Mouse (Mus musculus): ENCODE results near the gene Dyrk4. TPM values are rescaled to one million over a fixed set of nuclear protein-coding genes. Genes with fewer than 3 reads are reported as not detected.

The Dyrk4 gene
- total and polyA plus RNA-seq, 2 experiments from 2014 or later: 0.08 TPM; not detected in 1

GRCm38 (mm10) chr6:126836628-126837027 is 85.0 kb downstream of the Dyrk4 start:
- no peak overlapping the region for H3K4me3 ChIP-seq (ENCODE audit: low read length)
- no peak overlapping the region for H3K9ac ChIP-seq (replicated peaks; ENCODE audit: low read length)
- no peaks in the 10 kb centered on the region for H3K27me3 ChIP-seq (ENCODE audit: insufficient read depth, low read length)
- ATAC-seq: no peak
- no peak for DNase-seq (ENCODE audit: low spot score)
- H3K4me1 ChIP-seq (ENCODE audit: insufficient read depth, low read length): no peaks in the 10 kb centered on the region
- WGBS: 91% methylated on average over 8 of the region's 8 CpGs
- TF ChIP-seq CTCF (IDR thresholded peaks at IDR 0.05; ENCODE audit: low read depth): no peak
- H3K36me3 ChIP-seq (ENCODE audit: insufficient read depth, low read length): peaks cover 98% of the 10 kb centered on the region
- H3K27ac ChIP-seq: no peak overlapping the region
- H3K4me2 ChIP-seq (ENCODE audit: low read depth, low read length): no peak overlapping the region
- no peaks in the 10 kb centered on the region for H3K9me3 ChIP-seq (ENCODE audit: low read length)

Other genes starting within 250 kb of the Dyrk4 start
- 66.4 and 67.5 TPM in 2 replicates for gene Kcna6, start 181.2 kb downstream of the Dyrk4 start, total RNA-seq (2014; rRNA removed)
- 23.6 TPM in 2 replicates for gene Kcna6, start 181.2 kb downstream of the Dyrk4 start, polyA plus RNA-seq (2015; fragmentation: Nextera tagmentation; extraction: Ambion mirVana)
- 106 and 133 TPM in 2 replicates for gene Ndufa9, start 72.7 kb downstream of the Dyrk4 start, total RNA-seq (2014; rRNA removed)
- 247 and 255 TPM in 2 replicates for gene Ndufa9, start 72.7 kb downstream of the Dyrk4 start, polyA plus RNA-seq (2015; fragmentation: Nextera tagmentation; extraction: Ambion mirVana)
- gene Akap3, start 68.7 kb downstream of the Dyrk4 start, total RNA-seq (2014; rRNA removed): 0.29 TPM in 1 of 2 replicates, not detected in the other
- gene Akap3, start 68.7 kb downstream of the Dyrk4 start, polyA plus RNA-seq (2015; fragmentation: Nextera tagmentation; extraction: Ambion mirVana): 0.10 and 0.13 TPM in 2 replicates
- 7.5 and 8.3 TPM in 2 replicates for gene Rad51ap1, start 17.7 kb upstream of the Dyrk4 start, total RNA-seq (2014; rRNA removed)
- 14.9 and 17.3 TPM in 2 replicates for gene Rad51ap1, start 17.7 kb upstream of the Dyrk4 start, polyA plus RNA-seq (2015; fragmentation: Nextera tagmentation; extraction: Ambion mirVana)
- gene D6Wsu163e, start 18.1 kb upstream of the Dyrk4 start, total RNA-seq (2014; rRNA removed): 15.0 and 15.3 TPM in 2 replicates
- 27.4 and 29.5 TPM in 2 replicates for gene D6Wsu163e, start 18.1 kb upstream of the Dyrk4 start, polyA plus RNA-seq (2015; fragmentation: Nextera tagmentation; extraction: Ambion mirVana)
- gene Fgf6, start 93.7 kb upstream of the Dyrk4 start, total RNA-seq (2014; rRNA removed): not detected in 2 replicates
- not detected in 2 replicates for gene Fgf6, start 93.7 kb upstream of the Dyrk4 start, polyA plus RNA-seq (2015; fragmentation: Nextera tagmentation; extraction: Ambion mirVana)
- 1.8 and 1.9 TPM in 2 replicates for gene Fgf23, start 151.1 kb upstream of the Dyrk4 start, total RNA-seq (2014; rRNA removed)
- 0.28 TPM in 2 replicates for gene Fgf23, start 151.1 kb upstream of the Dyrk4 start, polyA plus RNA-seq (2015; fragmentation: Nextera tagmentation; extraction: Ambion mirVana)
- 6.6 and 7.7 TPM in 2 replicates for gene Tigar, start 187.7 kb upstream of the Dyrk4 start, total RNA-seq (2014; rRNA removed)
- 4.9 and 5.2 TPM in 2 replicates for gene Tigar, start 187.7 kb upstream of the Dyrk4 start, polyA plus RNA-seq (2015; fragmentation: Nextera tagmentation; extraction: Ambion mirVana)
- 22.3 and 27.1 TPM in 2 replicates for gene Ccnd2, start 230.4 kb upstream of the Dyrk4 start, total RNA-seq (2014; rRNA removed)
- 229 and 263 TPM in 2 replicates for gene Ccnd2, start 230.4 kb upstream of the Dyrk4 start, polyA plus RNA-seq (2015; fragmentation: Nextera tagmentation; extraction: Ambion mirVana)